Mouse (Mus musculus) cerebellum, adult 2 months (tissue): ENCODE measurements around the gene Pik3r4.

Experiments
- CTCF ChIP-seq: fragments of 200-500 bp; IDR thresholded peaks from 2 replicates; pipeline ENCODE4 v1.5.1; 2011; ENCODE audit warnings: low read depth, mild to moderate bottlenecking, control low read depth, low read length, moderate library complexity, borderline replicate concordance; ENCODE audit not compliant: insufficient read depth
- POLR2A ChIP-seq: fragments of 200-500 bp; IDR thresholded peaks from 2 replicates; pipeline ENCODE4 v1.6.1; 2011; ENCODE audit warnings: low read length, control low read depth, borderline replicate concordance; ENCODE audit not compliant: insufficient read depth

DNA sequence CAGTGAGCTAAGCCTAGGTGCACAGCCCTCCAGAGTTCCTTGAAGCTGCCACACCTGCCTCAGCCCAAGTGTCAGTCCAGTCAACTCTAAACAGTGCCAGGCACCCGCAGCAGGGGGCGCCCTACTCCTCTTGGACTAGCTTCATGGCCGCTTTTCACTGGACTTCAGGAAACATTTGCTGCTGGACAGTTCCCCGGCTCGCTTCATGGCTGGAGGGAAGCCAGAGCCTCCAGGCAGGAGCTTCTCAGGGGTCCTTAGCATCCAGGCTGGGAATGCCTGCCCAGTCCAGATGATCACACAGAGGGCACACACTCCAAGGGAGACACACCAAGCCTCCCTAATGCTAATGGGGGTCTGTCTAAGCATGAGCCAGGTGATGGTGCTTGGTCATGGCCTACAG is 51.1 kb downstream of the Pik3r4 start:
- no peak for TF ChIP-seq POLR2A
- TF ChIP-seq CTCF, result peak; percentile 64
